Mouse (Mus musculus): Measurements from ENCODE around the gene Pou2af1.

The Pou2af1 gene

GRCm38 (mm10) chr9:51213023-51213728, at the start of gene Pou2af1:
Gene Pou2af1, plus strand, starts transcription at chr9:51213708.
- no peak for DNase-seq (ENCODE audit: low spot score)

DNA sequence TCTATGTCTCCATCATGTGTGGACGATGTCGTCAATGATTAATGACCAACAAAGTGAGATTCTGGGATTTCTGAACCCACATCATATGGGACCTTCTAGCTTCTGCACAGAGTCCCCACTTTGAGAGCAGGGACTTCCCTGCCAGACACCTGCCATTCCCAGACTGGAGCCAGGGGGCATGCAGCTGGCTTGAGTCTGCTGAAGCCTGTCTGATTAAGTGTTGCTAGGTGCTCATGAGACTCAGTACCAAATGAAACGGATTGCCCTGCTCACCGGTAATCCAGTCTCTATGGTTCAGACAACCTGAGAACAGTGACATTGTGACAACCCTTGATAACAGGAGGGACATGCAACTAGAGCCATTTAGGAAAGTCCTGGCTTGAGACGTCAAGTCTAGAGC, 49.5 kb upstream of the Pou2af1 start:
- no peak for DNase-seq (ENCODE audit: low spot score)

DNA sequence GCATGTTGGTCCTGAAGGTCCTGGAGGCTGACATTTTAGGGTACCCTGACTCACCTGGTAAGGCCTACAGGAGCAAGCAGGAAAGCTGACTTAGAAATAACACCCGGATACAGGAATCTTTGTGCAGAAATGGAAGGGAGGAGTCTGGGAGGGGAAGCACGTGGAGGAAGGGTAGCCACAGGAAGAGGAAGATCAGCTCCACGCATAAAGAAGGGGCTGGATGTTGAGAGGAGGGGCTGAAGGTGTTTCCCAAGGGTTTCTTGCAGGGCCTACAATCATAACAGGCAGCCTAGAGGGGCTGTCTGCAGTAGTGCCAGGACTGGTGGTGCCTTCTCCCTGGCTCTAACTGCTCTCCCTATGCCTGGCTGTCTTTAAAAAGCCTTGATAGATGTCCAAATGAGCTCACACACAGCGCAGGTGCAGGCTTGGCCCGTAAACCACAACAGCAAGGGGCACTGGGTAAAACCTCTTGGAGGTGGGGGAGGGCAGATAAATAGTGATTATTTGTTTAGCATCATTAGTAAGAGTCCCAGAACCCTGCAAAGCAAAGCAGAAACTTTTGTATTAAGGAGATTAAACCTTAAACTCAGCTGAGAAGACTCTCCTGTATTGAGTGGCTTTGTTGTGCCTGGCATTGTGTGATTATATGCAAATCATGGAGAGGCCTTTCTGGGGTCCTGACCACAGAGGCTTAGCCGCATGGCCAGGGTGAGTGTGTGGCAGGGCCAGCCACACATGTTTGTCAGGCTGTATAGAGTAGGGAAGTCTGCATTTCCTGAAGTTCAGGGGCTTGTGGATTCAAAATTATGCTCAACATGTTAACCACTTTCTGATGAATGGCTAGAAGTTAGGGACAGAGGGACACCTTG, 48.0 kb upstream of the Pou2af1 start, which contains the start of gene Gm32742:
Gene Gm32742, minus strand, starts transcription at position 206 of the 869 bp plus-strand sequence.
- no peak for DNase-seq (ENCODE audit: low spot score)

- DNase-seq (ENCODE audit: low spot score), result peak; percentile 38
Measured at GRCm38 (mm10) chr9:51167954-51168353, 45.6 kb upstream of the Pou2af1 start.

- DNase-seq (ENCODE audit: low spot score), result no peak
Measured at GRCm38 (mm10) chr9:51168698-51169097, 44.8 kb upstream of the Pou2af1 start.

- no peak for DNase-seq (ENCODE audit: low spot score)
Measured at GRCm38 (mm10) chr9:51169133-51169532, 44.4 kb upstream of the Pou2af1 start.

DNA sequence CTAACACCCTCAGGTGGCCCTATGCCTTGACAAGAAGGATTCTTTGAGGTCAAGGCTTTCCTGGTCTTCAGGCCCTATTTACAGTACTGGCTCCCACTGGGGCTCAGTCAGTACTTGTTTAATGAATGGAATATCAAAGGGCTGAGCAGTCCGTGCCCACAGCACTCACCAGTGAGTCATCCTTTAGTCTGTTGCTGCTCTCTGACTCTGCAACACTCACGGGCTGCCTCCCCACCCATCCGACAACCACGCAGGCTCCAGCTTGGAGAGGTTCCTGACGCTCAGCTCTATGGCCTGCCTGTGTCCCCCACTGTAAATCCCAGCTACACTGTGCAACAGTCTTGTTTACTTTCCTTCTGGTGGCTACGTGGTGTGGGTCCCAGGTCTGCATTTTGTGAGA, 43.2 kb upstream of the Pou2af1 start:
- DNase-seq (ENCODE audit: low spot score), result no peak

DNA sequence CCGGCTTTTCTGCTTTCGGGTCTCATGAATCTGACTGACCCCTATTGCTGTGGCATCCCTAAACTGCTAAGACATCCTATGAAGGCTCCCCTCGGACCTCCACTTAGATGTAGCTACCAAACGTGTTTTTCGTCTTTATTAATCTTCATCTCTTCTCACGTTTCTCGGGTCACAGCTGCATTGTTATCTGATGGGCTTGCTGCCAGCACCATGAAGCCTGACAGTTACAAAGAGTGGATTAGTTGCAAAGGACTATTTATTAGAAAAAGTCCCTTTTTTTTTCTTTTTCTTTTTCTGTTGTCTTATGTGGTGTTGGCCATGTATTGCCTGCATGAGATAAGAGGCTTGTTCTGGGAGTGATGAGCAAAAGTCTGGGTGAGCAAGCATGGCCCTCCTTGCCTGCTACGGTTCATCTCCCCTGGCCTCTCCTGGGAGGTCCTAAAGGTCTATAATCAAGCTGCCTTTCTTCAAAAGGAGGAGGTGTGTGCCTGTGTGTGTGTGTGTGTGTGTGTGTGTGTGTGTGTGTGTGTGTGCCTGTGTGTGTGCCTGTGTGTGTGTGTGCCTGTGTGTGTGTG, 38.5 kb upstream of the Pou2af1 start:
- DNase-seq (ENCODE audit: low spot score), result no peak

DNA sequence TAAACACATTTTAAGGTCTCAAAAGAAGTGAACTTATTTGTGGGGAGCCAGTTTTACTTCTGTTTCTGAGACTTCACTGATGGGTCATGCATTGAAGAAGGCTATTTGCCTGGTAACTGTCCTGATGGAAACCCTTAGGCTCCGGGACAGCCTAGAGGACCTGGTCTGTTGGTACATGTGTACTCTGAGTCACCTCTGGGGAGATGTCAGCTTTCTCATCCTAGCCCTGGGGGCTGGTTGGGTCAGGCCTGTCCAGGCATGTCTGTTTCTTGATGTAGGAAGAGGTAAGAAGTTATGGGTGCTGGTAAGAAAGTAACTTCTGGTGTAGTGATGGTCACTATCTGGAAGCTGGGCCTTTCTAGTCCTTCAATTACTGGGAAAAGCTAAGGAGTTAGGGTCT, 37.8 kb upstream of the Pou2af1 start:
- DNase-seq (ENCODE audit: low spot score), result no peak

DNA sequence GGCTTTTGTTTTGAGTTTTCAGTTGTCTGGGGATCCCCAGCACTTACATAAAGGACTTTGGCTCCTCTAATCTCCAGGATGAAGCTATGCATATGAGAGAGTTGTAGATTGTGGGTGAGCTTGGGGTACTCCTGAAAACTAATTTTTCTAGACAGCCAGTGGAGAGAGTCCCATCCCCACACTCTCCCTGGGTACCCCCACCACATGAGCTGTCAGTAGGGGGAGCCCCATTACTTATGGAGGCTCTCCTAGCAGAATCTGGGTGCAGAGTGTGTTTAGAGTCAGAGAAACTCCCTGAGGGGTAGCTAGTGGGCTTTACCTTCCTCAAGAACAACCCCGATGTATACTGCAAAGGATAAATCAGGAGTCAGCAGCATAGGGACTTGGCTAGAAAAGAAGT, 35.2 kb upstream of the Pou2af1 start:
- no peak for DNase-seq (ENCODE audit: low spot score)

DNA sequence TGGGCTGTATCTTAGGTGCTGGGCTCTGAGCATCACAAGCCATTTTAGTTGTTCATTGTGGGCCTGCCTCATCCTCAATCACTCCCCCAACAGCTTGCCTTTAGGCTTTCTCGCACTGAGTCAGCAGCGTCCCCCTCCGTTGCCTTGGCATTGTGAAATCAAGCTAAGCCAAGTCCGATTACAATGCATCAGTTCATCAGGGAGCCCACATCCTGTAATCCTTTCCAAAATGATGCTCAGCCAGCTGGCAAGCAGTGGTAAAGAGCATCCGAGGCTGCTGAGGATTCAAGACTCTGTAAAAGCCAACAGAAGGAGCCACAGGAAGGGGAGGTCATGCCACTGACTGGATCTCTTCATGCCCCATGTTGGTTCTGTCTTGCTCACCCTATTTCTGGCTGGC, 32.9 kb upstream of the Pou2af1 start:
- no peak for DNase-seq (ENCODE audit: low spot score)

- no peak for DNase-seq (ENCODE audit: low spot score)
Measured at GRCm38 (mm10) chr9:51182716-51183710, 30.5 kb upstream of the Pou2af1 start.

GRCm38 (mm10) chr9:51185386-51185785, 28.1 kb upstream of the Pou2af1 start:
- no peak for DNase-seq (ENCODE audit: low spot score)

DNA sequence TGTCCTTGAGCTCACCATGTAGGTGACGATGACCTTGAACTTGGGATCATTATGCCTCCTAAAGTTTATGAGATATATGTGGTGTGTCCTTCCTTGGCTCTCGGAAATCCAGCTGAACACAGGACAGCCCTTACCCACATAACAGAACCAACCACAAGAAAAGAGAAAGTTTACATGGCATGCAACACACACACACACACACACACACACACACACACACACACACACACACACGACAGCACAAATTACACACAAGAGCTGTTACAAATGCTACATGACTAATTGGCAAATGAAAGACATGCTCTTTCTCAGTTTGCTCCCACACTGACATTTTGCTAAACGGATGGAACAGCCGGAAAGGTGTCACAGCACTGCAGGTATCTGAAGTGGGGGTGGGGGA, 27.6 kb upstream of the Pou2af1 start:
- DNase-seq (ENCODE audit: low spot score), result no peak

DNA sequence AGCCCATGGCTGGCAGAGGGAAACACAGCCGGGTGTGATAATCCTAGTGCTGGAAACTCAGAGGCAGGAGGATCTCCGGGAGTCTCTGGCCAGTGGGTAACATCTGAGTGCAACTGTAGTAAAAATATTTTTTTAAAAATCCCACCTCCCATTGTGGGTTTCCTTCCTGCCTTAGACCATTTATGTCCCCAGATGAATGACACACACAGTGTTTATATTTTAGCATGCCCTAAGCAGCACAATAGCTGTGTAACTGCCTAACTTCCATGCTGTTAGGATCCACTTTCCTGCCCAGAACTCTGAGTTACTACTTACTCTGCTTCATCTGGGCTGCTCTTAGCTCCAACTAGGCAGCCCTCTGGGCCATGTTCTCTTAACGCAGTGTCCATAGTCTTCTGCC, 22.9 kb upstream of the Pou2af1 start:
- no peak for DNase-seq (ENCODE audit: low spot score)

DNA sequence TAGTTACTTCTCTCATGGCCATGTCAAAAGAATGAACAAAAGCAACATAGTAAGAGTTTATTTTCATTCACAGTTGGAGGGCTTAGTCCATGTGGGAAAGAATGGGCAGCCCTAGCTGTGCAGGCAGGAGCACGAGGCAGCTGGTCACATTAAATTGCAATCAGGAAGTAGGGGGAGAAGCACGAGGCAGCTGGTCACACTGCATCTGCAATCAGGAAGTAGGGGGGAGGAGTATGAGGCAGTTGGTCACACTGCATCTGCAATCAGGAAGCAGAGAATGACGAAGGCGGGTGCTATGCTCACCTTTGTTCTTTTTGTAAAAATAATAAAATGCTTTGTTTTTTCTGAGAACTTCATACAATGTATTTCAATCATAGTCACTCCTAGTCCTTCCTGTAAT, 18.7 kb upstream of the Pou2af1 start:
- DNase-seq (ENCODE audit: low spot score), result no peak

DNA sequence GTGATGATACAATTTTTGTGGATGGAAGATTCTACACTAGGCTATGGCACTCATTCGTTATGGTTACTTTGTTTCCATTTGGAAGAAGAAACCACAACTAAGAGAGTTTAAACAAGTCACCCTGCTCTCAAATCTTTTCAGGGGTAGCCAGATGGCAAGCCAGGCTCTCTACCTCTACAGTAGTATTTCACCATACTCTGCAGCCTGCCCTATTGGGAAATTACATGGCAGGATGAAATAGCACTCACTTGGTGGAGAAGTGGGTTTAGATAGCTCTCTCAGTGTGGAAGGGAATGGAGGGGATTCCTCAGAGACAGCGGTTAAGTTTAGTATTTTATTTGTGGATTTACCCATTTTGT, 4.6 kb upstream of the Pou2af1 start:
- no peak for DNase-seq (ENCODE audit: low spot score)

DNA sequence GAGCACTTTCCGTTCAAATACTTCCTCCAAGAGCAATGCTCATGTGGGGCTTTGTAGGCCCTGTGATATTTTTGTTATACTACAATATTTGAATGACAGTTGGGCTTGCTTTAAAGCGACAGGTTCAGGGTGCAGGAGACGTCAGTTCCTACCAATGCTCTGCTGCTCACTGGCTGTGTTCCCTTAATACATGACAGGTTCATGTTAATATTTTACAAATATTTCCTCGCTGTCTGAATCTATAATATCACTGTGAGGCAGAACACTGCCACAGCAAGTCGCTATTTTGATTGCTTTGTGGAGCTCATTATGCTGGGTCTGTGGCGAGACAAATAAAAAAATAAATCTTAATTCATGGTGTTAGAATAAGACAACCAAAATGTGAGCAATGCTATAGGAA, 2.3 kb upstream of the Pou2af1 start:
- DNase-seq (ENCODE audit: low spot score), result no peak

DNA sequence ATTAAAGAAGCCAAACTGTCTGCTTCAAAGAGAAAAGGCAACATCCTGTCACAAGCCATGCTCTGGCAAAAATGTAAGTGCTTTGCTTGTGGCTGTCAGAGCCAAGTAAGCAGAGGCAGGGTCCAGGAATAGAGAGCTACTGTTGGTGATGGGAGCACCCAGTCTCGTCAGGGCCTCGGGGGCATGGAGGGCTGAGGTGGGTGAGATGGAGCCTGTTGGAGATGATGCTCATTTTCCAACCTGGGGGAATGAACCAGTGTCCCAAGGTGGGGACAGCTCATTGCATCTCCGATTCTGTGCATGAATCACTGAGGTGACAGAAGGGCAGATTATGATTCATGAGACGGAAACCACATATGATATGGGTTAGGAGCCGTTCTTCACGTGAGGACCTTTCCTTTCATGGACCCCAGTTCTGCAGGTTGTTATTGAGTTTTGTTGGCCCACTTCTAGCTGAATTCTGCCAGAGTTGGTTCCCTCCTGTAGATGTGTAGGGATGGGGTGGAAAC, 275 bp downstream of the Pou2af1 start:
- no peak for DNase-seq (ENCODE audit: low spot score)

- DNase-seq (ENCODE audit: low spot score), result no peak
Measured at GRCm38 (mm10) chr9:51215311-51215710, 1.8 kb downstream of the Pou2af1 start.

GRCm38 (mm10) chr9:51215949-51216348, 2.4 kb downstream of the Pou2af1 start:
- DNase-seq (ENCODE audit: low spot score), result no peak
